Mouse (Mus musculus) right cerebral cortex, postnatal 36 days (tissue): ENCODE measurements at regions not wholly inside any gene's neighbourhood (a gene's known extent, or its start where the extent isn't known, plus 50 kb on each side); places are given as distances from the start of the nearest gene placed in this dataset.
"Not testable (repeated sequence)": the region's sequence is repeated elsewhere in the genome, so short reads cannot be mapped to it uniquely, and the experiment has no call there.

Source experiments
- DNase-seq, 2 experiments: peaks; one replicate each; pipeline ENCODE4 v3.0.0; 2022; ENCODE audit warnings: low spot score in 2 of 2, mixed read lengths in 1 of 2

DNA sequence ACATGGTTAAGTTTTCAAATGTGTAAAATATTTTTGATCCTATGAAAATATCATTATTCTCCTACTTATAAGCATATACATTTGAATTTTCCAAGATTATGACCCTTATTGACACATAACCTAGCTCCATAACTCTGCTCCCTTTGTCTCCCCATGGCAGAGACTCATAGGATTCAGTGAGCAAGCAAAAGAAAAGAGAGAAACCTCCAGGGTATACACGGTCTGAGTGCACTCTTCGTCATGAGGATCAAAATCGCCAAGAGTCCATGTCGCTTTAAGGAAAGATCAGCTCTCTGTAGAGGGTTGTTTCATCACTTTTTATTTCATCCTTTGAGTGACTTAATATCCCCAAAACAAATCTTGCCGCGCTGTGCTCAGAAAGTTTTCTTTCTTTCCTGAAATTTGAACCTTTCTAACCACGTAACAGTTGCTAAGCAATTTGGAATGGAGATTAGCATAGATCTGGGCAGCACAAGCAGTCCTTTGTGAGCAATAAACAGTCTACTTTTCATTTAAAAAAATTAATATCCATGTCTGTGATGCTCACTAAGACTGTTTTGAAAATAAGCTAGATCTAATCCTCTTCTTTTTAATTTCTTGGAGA is 1158.0 kb downstream of the A830018L16Rik start:
- DNase-seq, result no peak

DNA sequence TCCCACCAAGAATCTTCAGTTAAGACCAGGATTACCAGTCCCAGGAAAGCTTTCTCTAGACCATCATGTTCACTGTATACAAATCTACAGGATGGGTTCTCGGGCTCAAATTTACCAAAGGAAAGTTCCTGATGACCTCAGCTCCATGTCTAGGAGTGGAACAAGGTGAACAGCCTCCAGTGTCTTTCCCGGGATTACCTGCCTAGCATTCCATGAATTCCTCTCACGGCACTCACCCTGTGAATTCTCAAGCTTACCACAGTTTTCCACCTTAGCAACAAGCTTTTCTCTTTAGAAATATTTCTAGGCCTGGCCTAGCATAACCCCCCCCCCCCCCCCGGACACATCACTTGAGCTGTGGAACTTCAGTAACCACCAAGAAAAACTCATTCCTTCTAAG is 1158.9 kb downstream of the A830018L16Rik start:
- no peak for DNase-seq

DNA sequence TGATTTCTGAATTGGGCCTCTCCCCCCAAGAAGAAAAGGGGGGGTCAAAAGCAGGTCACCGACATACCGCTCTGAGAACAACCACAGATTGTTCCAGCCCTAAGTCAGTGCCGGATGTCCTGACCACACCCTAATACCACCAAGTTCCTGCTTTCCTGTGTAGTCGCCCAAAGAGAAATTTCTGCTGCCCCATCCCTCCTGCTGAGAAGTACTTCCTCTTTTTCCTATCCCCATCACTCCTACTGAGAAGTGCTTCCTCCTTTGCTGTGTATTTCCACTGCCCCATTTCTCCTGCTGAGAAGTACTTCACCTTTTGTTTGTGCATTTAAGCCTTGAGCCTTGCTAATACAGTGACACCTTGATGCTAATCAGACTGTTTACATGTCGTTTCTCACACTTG is 1160.4 kb downstream of the A830018L16Rik start:
- no peak for DNase-seq

DNA sequence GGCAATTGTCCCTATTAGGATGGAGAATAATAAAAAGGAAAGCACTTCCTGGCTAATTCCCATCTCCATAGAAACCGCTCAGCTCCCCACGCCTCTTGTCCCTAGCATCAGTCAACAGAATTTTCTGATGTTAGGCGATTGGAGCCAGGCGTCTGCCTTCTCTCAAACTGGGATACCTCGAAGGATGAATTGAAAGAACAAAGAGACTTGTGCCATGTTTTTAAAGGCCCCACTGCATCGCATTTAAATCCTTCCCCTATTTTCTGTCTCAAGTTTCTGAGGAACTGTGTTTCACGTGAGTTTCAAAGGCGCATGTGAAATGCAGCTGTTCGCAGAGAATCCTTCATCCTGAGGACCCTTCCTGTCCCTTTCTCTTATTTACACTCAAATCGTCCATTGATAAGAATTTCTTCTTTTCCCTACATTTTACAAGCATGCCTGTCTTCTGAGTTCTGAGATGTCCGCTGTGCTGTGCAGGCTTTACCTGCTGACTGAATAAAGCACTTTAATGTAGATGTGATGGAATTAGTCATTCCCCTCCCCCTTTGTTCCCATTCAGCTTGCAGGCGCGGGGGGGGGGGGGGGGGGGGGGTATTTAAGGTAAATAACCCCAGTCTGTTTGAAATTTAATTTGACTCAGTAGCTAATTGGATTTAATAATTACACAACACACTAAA is 1163.3 kb downstream of the A830018L16Rik start:
- DNase-seq, result no peak

DNA sequence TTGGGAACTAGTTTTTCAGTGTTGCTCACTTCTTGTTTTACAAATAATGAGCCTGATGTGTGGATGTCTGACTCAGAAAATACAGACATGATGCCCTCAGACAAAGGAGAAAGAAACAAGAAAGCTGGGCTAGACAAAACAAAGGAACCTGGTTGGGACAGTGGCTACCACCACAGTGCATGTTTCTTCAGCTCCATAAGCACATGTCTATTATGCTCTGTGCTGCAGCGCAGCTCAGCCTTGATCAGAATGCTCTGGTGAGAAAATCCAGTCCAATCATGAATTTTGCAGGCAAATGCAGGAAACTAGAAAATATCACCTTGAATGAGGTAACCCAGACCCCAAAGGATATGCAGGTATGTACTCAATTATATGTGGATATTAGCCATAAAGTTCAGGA is 1164.1 kb downstream of the A830018L16Rik start:
- DNase-seq, result no peak

DNA sequence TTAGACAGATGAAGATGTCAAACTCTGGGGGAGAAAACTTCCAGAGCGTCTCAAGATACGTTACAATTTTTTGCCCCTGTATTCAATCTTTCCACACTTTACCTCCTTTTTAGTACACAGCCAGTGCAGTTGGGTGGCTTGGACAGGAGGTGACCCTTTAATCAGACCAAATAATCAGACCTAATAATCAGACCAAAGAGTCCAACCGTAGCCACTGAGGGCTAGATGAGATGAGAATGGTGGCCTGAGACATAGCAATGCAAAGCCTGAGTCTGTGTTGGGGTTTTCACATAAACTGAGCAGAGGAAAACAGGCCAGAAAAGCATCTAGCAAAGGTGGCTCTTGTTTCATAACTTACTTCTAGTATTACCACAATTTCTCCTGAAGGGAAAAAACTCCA is 1169.1 kb downstream of the A830018L16Rik start:
- no peak for DNase-seq

DNA sequence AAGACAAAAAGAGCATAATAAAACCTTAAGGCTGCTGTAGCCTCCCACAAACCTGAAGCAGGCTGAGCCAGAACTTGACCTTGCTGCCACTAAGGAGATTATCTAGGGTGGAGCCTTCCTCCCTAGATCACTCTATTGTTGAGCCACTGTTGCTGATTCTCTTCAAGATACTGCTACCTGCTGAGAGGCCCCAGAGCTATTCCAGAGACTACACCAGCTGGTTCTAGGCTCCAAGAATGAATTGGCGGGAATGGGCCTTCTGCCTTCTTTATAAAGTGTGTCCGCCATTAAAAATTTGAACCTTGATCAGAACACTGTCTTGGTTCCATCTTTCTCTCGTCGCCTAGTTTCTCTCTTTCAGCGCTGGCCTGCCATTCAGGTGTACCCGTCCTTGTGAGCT is 1173.1 kb downstream of the A830018L16Rik start:
- not testable (repeated sequence) for DNase-seq

DNA sequence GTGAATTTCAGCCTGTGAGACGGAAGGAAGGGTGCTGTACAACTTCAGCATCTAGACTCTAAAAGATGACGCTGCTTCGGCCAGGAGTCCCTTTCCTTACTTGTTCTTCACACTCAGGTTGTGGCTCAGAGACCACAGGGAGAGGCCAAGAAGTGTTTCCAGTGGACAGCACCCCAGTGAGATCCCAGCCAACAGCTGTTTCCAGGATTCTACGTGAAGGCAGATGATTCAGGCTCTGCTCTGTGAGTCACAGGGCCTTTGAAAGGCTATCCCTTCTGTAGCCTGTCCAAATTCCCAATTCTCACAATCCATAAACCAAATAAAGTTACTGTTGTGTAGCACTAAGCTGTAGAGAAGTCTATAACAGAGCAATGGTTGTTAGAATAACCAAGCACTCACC is 1198.2 kb downstream of the A830018L16Rik start:
- DNase-seq, result no peak

DNA sequence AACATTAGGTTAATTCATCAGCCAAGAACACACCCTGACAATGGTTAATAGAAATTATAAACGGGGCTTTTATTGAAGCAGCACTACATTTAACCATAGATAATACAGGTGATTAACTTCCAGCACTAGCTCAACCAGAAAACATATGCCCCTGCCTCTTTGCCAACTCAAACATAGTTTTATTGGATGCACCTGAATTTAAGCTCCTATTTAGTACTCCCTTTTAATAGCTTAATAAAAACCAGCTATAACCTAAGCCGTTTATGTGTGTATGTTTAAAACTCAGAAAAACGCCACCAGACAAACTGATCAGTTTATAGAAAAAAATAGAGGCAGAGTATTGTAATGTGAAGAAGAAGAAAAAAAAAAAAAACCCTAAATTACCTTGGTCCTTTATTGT is 1201.4 kb downstream of the A830018L16Rik start:
- DNase-seq, result no peak

DNA sequence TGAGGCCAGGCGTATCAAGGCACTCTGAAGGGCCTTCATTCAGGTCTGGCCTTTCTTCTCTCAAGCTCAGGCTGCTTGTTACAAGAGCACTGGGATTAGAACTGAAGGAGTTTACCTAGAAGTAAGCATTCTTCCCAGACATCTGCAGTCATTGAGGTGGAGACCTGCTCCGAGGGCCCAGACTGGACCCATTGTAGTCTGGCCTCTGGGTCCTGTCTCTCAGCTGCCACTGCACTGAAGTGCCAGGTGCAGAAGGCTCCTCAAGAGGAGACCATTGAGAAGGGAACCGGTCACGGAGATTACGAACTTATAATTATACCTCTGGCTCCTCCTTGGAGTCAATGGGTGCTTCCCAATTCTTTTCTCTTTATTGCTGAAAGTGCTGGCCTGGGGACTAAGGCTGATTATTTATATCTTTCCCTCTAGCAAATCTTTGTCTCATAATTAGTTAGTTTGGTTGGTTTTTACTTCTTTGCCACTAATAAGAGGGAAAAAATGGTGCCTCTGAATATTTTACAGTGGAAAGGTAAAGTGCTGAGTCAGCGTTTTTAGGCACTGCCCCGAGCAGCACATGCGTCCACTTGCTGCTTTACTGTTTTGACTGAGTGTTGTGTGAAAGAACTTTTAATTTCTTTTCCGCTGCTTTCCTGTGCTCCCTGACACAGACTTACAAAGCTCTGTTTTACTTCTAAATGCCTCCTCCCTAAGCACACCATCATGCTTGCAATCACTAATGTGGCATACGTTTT is 1202.0 kb downstream of the A830018L16Rik start:
- no peak for DNase-seq

DNA sequence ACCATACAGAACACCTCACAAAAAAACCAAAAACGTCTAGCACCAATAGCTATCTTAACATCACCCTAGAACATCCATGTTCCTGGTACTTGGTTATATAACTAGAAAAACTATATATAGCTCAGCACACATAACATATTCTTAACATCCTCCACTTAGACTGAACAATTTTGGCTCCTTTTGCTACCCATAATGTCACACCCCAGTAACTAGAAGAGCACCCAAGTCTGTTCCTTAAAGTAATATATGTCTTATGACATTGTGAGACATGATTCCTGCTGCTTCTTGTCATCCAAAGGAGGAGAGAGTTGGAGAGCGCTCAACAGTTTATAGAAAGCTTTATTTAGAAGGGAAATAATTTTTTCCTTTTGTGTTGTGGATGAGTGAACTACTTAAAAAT is 1206.1 kb downstream of the A830018L16Rik start:
- no peak for DNase-seq

DNA sequence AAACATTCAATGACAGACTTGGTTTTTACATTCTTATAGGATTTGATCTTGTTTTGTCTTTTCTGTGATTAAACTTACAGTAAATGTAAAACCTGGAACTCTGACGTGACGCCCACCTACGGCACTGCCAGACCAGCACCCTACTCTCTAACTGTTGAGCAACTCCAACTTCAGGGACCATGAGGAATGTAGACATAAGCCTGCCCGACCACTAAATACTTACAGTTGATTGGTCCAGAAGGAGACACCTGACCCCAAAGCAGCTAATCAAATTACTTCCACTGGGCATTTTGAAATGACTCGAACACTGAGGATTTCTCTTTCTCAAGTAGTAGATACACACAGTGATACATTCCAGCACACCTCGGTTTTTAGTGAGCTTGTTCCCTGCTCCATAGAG is 1206.9 kb downstream of the A830018L16Rik start:
- no peak for DNase-seq

DNA sequence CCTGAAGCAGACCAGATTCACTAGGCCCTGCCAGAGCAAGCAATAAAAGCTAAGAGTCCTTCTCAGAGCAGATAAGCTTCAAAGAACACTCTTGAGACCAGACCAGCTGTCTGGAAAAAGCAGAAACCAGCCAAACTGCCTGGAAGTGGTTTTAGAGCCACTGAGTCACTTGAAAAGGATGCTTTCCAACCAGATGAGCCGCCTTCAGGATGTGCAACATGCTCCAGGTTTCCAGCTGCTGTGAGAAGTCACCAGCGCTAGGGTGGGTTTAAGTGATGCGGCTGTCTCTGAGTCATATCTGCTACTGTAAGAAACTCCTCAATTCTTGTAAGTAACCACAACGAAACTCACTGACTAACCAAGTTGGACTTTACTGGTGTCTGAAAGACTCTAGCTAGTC is 1209.3 kb downstream of the A830018L16Rik start:
- peak in 1 of 2 experiments; percentile 10 for DNase-seq

DNA sequence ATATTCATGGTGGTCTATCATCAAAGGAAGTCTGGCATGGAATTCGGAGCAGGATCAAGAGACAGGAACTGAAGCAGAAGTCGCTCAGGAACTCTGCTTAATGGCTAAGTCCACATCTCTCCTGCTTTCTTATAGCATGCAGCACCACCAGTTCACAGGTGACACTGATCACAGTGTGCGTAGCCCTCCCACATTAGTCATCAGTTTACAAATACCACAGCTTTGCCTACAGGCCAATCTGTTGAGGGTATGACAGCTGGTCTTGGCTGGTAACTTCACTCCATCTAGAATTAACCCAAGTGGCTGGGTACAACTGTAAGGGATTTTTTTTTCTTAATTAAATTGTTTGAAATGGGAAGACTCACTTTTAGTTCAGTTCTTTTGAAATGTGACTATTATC is 1219.1 kb downstream of the A830018L16Rik start:
- no peak for DNase-seq

DNA sequence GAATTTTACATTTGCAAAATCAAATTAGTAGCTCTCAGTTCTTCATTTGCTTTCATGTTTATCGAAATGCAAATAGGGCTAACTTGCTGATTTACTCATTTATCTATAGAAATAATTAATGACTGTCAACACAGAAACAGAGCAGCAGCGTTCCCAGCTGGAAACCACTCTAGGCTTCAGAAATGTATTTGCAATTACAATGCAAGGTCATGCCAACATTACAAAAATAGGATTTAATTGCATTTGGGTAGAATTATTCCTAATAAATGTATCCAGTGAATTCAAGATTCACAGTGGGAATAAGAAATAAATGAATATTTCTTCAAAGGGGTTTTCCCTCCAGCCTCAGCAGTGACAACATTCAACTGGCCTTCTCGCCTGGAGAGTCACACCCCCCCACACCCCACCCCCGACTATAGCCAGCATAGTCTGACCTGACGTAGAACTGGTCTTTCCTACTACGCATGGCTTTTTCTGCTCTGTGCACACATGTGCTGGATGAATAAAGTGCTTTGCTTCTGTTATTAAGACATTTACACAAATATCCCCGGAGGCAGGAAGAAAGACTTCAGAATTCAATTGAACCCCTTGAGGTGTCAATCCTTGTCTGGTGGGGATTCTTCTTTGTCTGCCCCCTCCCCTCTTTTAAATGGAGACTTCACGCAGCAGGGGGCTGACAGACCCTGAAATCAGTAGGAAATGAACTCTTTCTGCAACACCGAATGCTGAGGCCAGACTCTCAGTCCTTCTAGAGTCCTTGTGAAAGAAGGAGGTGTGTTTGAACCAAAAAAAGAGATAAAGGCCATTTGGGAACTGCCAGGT is 1222.6 kb downstream of the A830018L16Rik start:
- DNase-seq, result no peak

DNA sequence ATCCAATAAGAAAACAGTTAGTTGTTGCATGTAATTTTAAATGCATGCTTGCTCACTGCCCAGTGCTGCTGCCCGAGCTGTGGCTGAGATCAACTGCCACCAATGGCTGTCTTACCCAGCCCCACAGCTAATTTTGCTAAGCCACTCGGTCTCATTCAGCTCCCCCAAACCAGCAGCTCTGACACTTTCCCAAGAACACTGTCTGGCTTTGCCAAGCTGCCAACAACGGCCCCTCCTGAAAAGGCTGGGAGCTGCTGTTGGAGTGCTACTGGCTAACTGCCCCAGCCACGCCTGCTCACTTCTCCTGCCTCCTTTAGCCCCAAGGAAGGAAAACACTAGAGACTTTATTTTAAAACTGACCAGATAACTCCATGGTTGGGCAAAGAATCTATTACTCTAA is 1227.1 kb downstream of the A830018L16Rik start:
- DNase-seq, result no peak
